Mouse (Mus musculus) myocyte (in vitro differentiated cells): Measurements from ENCODE around the gene Tmem43. TPM values are rescaled to one million over a fixed set of nuclear protein-coding genes. Genes with fewer than 3 reads are reported as not detected.

Experiments used
- H3K27me3 ChIP-seq: one replicate; pipeline ENCODE4 v1.6.1; 2011; ENCODE audit not compliant: control insufficient read depth, insufficient read depth, insufficient read length
- H3K36me3 ChIP-seq: one replicate; pipeline ENCODE4 v1.6.1; 2011; ENCODE audit not compliant: control insufficient read depth, insufficient read depth
- H3K4me2 ChIP-seq: one replicate; pipeline ENCODE4 v1.6.1; 2011; ENCODE audit warnings: low read depth, control low read depth
- H3K4me3 ChIP-seq: one replicate; pipeline ENCODE4 v1.5.1; 2011; ENCODE audit warnings: mild to moderate bottlenecking, control low read depth, moderate library complexity
- H3K79me2 ChIP-seq: one replicate; pipeline ENCODE4 v1.6.1; 2011; ENCODE audit not compliant: control insufficient read depth, insufficient read depth
- H3ac ChIP-seq: one replicate; pipeline ENCODE4 v1.6.1; 2011; ENCODE audit not compliant: control insufficient read depth, insufficient read length
- CEBPB ChIP-seq: IDR thresholded peaks from 2 replicates; pipeline ENCODE4 v1.6.1; 2011; ENCODE audit warnings: mild to moderate bottlenecking, moderate library complexity; ENCODE audit not compliant: poor library complexity, insufficient read depth, severe bottlenecking
- E2F4 ChIP-seq: IDR thresholded peaks from one replicate; pipeline ENCODE4 v1.6.1; 2011; ENCODE audit warnings: mild to moderate bottlenecking, control low read depth, moderate library complexity; ENCODE audit not compliant: insufficient read depth
- MAX ChIP-seq: IDR thresholded peaks from one replicate; pipeline ENCODE4 v1.6.1; 2011; ENCODE audit warnings: low read depth, mild to moderate bottlenecking, control low read depth
- MYOD1 ChIP-seq, 3 experiments: IDR thresholded peaks; one replicate each; pipeline ENCODE4 v1.6.1; 2011; ENCODE audit warnings: control low read depth in 2 of 3, low read depth in 2 of 3, mild to moderate bottlenecking in 2 of 3, moderate library complexity in 1 of 3; ENCODE audit not compliant: insufficient read length in 2 of 3, control insufficient read depth in 1 of 3
- MYOG ChIP-seq, 3 experiments: IDR thresholded peaks; one replicate each; pipeline ENCODE4 v1.6.1; 2011; ENCODE audit warnings: control low read depth in 2 of 3, low read depth in 2 of 3, mild to moderate bottlenecking in 2 of 3; ENCODE audit not compliant: insufficient read length in 2 of 3, control insufficient read depth in 1 of 3, insufficient read depth in 1 of 3
- POLR2A ChIP-seq: IDR thresholded peaks from one replicate; pipeline ENCODE4 v1.6.1; 2011; ENCODE audit warnings: low read depth, mild to moderate bottlenecking, control low read depth, moderate library complexity; ENCODE audit not compliant: insufficient read length
- POLR2AphosphoS2 ChIP-seq: IDR thresholded peaks from one replicate; pipeline ENCODE4 v1.6.1; 2011; ENCODE audit warnings: low read depth, control low read depth; ENCODE audit not compliant: insufficient read length
- REST ChIP-seq: IDR thresholded peaks from one replicate; pipeline ENCODE4 v1.6.1; 2011; ENCODE audit warnings: mild to moderate bottlenecking, control low read depth, moderate library complexity; ENCODE audit not compliant: insufficient read depth, insufficient read length
- SRF ChIP-seq: IDR thresholded peaks from one replicate; pipeline ENCODE4 v1.6.1; 2011; ENCODE audit warnings: low read depth; ENCODE audit not compliant: control insufficient read depth, insufficient read length
- TCF12 ChIP-seq: IDR thresholded peaks from one replicate; pipeline ENCODE4 v1.6.1; 2011; ENCODE audit warnings: mild to moderate bottlenecking, control low read depth; ENCODE audit not compliant: poor library complexity, insufficient read depth, severe bottlenecking
- TCF3 ChIP-seq: IDR thresholded peaks from one replicate; pipeline ENCODE4 v1.6.1; 2011; ENCODE audit warnings: low read depth, control low read depth; ENCODE audit not compliant: insufficient read length
- USF1 ChIP-seq: IDR thresholded peaks from one replicate; pipeline ENCODE4 v1.6.1; 2011; ENCODE audit warnings: low read depth, mild to moderate bottlenecking, control low read depth, moderate library complexity
- polyA plus RNA-seq: library from polyadenylated mRNA; unstranded; fragments of >200 nt; fragmentation: generic; extraction: Trizol; gene quantifications from one replicate; pipeline ENCODE4 v1.2.1, GENCODE M21; 2012; ENCODE audit warnings: missing spikeins

The Tmem43 gene
- polyA plus RNA-seq, 1 experiment = 84.1 TPM

DNA sequence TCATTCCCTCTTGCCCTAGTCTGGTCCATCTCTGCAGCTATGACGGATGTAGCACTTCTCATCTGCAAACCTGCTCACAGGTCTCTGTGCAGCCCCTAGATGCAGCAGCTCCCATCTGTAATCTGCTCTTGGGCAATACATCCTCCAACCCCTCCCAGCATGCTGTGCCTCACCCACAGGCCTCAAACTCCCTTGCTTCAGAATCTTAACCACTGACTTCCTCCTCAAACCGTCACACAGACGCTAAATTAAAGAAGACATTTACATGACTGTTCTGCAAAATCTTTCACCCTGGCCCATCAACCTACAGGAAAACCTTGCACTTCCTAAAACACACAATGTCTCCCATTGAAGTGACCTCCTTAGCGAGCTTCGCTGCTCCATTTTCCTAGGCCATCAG lies 32.5 kb downstream of the Tmem43 start:
- Histone ChIP-seq H3K36me3 (peaks cover 37% of the 10 kb centered on the region), H3K79me2 (no peaks in the 10 kb centered on the region), H3K4me3 (no peak overlapping the region), H3K27me3 (no peaks in the 10 kb centered on the region), H3ac (no peak overlapping the region), H3K4me2 (no peak overlapping the region)
- TF ChIP-seq REST = no peak
- TF ChIP-seq MAX = no peak
- no peak for TF ChIP-seq TCF12
- no peak for TF ChIP-seq CEBPB
- no peak for TF ChIP-seq USF1
- TF ChIP-seq POLR2AphosphoS2 = no peak
- TF ChIP-seq MYOD1 (IDR thresholded peaks at IDR 0.05; ENCODE audit: control insufficient read depth in 1 of 3, insufficient read length in 2 of 3, low read depth in 2 of 3) = no peak
- no peak for TF ChIP-seq POLR2A
- TF ChIP-seq SRF = no peak
- no peak for TF ChIP-seq E2F4
- TF ChIP-seq MYOG (IDR thresholded peaks at IDR 0.05; ENCODE audit: control insufficient read depth in 1 of 3, insufficient read depth in 1 of 3, insufficient read length in 2 of 3, low read depth in 2 of 3) = no peak
- TF ChIP-seq TCF3 = no peak

GRCm38 (mm10) chr6:91508041-91508440 lies 34.5 kb downstream of the Tmem43 start:
- TF ChIP-seq CEBPB (no peak), USF1 (no peak), TCF3 (no peak), MYOD1 (IDR thresholded peaks at IDR 0.05; ENCODE audit: control insufficient read depth in 1 of 3, insufficient read length in 2 of 3, low read depth in 2 of 3) (no peak), E2F4 (no peak), POLR2A (no peak), POLR2AphosphoS2 (no peak), TCF12 (no peak), MAX (no peak), REST (no peak), MYOG (IDR thresholded peaks at IDR 0.05; ENCODE audit: control insufficient read depth in 1 of 3, insufficient read depth in 1 of 3, insufficient read length in 2 of 3, low read depth in 2 of 3) (no peak), SRF (no peak)
- Histone ChIP-seq H3K27me3 (no peaks in the 10 kb centered on the region), H3K79me2 (no peaks in the 10 kb centered on the region), H3K36me3 (peaks cover 25% of the 10 kb centered on the region), H3K4me2 (no peak overlapping the region), H3ac (no peak overlapping the region), H3K4me3 (no peak overlapping the region)

- Histone ChIP-seq H3ac (no peak overlapping the region), H3K4me3 (no peak overlapping the region), H3K36me3 (peaks cover 16% of the 10 kb centered on the region), H3K4me2 (no peak overlapping the region), H3K79me2 (no peaks in the 10 kb centered on the region), H3K27me3 (no peaks in the 10 kb centered on the region)
- TF ChIP-seq SRF = no peak
- TF ChIP-seq MYOD1 (IDR thresholded peaks at IDR 0.05; ENCODE audit: control insufficient read depth in 1 of 3, insufficient read length in 2 of 3, low read depth in 2 of 3) = no peak
- TF ChIP-seq REST = no peak
- TF ChIP-seq POLR2AphosphoS2 = no peak
- TF ChIP-seq TCF3 = no peak
- TF ChIP-seq MAX = no peak
- no peak for TF ChIP-seq USF1
- TF ChIP-seq TCF12 = no peak
- TF ChIP-seq MYOG (IDR thresholded peaks at IDR 0.05; ENCODE audit: control insufficient read depth in 1 of 3, insufficient read depth in 1 of 3, insufficient read length in 2 of 3, low read depth in 2 of 3) = no peak
- TF ChIP-seq CEBPB = no peak
- TF ChIP-seq POLR2A = no peak
- TF ChIP-seq E2F4 = no peak
Measured at GRCm38 (mm10) chr6:91509326-91509725, 35.8 kb downstream of the Tmem43 start.

DNA sequence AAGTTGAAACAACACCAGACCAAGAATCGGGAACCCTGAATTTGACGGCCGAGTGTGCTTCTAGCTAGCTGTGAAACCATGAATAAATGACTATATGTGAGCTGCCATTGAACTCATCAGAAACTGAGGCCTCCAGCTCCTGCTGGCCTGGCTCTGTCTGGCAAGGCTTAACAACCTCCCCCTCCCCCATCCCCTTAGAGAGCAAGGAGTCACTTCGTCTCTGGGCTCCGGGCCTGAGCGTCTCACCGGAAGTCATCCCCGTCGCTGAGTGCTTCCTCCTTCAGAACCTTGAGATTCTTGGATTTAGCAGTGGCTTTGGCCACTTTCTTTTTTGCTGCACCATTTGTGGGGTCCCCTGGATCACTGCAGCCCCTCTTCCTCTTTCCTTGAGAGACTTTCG lies 36.7 kb downstream of the Tmem43 start:
- H3K79me2 ChIP-seq = no peaks in the 10 kb centered on the region
- TF ChIP-seq MYOG (IDR thresholded peaks at IDR 0.05; ENCODE audit: control insufficient read depth in 1 of 3, insufficient read depth in 1 of 3, insufficient read length in 2 of 3, low read depth in 2 of 3) (no peak), E2F4 (no peak), MYOD1 (IDR thresholded peaks at IDR 0.05; ENCODE audit: control insufficient read depth in 1 of 3, insufficient read length in 2 of 3, low read depth in 2 of 3) (no peak), POLR2AphosphoS2 (no peak), TCF12 (no peak), REST (no peak), SRF (no peak), CEBPB (no peak), MAX (no peak), POLR2A (no peak), USF1 (no peak), TCF3 (no peak)
- no peaks in the 10 kb centered on the region for H3K27me3 ChIP-seq
- H3K4me2 ChIP-seq = no peak overlapping the region
- H3K4me3 ChIP-seq = no peak overlapping the region
- H3ac ChIP-seq = no peak overlapping the region
- H3K36me3 ChIP-seq = peaks cover 12% of the 10 kb centered on the region

DNA sequence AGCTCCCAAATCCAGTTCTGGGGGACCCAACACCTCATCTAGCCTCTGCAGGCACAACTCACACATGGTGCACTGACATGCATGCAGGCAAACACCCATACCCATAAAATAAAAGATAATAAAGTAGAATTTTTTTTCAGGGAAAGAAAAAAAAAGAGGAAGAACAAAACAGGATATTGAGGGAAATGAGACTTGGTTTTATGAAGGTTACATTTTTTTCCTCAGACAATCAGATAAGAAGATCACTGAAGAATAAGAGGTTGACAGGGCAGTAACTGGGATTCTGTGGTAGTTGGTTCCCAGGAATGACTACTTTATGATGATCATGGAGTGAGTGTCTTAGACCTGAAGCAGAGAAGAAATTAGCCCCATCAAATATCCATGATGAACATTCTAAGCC lies 40.6 kb downstream of the Tmem43 start:
- Histone ChIP-seq H3ac (no peak overlapping the region), H3K4me2 (peak overlapping the region; percentile 96), H3K27me3 (no peaks in the 10 kb centered on the region), H3K79me2 (peaks cover 24% of the 10 kb centered on the region), H3K36me3 (no peaks in the 10 kb centered on the region), H3K4me3 (peak overlapping the region; percentile 88)
- TF ChIP-seq MAX = no peak
- TF ChIP-seq E2F4 = no peak
